12 mouse cellular contexts compared by ENCODE assay signal in the genomic region with DNA sequence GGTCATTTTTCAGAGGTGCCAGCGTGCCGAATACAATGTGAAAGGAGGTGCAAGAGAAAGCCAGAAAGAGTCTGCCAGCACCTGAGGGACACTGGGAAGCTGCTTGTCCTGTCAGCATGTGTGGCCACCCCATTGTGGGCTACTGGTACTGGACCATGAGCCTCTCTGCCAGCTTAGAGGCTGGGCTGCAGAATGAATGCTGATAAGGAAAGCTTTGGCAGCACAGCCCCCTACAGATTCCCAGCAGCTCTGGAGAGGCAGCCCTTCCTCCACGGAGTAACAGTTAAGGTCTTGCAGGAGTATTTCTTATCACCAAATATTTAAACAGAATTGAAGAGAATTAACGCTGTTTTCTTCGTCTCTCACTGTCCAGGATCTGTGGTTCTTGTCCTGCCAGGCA.
A peak's percentile ranks its signal among the peaks of the same experiment; 100 is the strongest.
DNase-seq lines count a peak whose midpoint lies in the region; ATAC-seq and TF ChIP-seq lines count a peak whose summit lies in the region.
"Had no signal": no experiment of that assay in that cellular context is flagged by ENCODE, and none has a peak within 500 bp of the region (broad histone marks: within the 10 kb centered on the region; RNA-seq: fewer than 3 reads in every experiment).

No protein-coding gene starts in this region.

- ATAC-seq in lung, embryonic 14.5 days (ENCODE audit: insufficient read depth), result peak; percentile 36; the same call in 1 of the 2 replicates
- peak; percentile 67 for ATAC-seq in midbrain, embryonic 16.5 days
- ATAC-seq in inflammation-experienced regulatory T-cells, adult 6 months, result no peak

- no peaks in the 10 kb centered on the region for H3K9me3 ChIP-seq in lung, embryonic 14.5 days (ENCODE audit: low read depth, low read length)
- no peaks in the 10 kb centered on the region for H3K9me3 ChIP-seq in midbrain, embryonic 16.5 days (replicated peaks; ENCODE audit: control insufficient read depth, low read length, poor library complexity, severe bottlenecking)
- H3K9me3 ChIP-seq: G1E had no signal

- peaks cover 19% of the 10 kb centered on the region for H3K4me1 ChIP-seq in lung, embryonic 14.5 days (ENCODE audit: insufficient read depth)
- H3K4me1 ChIP-seq in midbrain, embryonic 16.5 days (ENCODE audit: control insufficient read depth, insufficient read depth, low read length), result peaks cover 23% of the 10 kb centered on the region

- H3K36me3 ChIP-seq in lung, embryonic 14.5 days (ENCODE audit: insufficient read depth), result no peaks in the 10 kb centered on the region
- no peaks in the 10 kb centered on the region for H3K36me3 ChIP-seq in midbrain, embryonic 16.5 days (ENCODE audit: control insufficient read depth, insufficient read depth, low read length)
- H3K36me3 ChIP-seq: embryonic facial prominence, embryonic 15.5 days; G1E had no signal

- H3K9ac ChIP-seq in lung, embryonic 14.5 days, result no peak overlapping the region; the same call in 1 of the 2 replicates
- no peak overlapping the region for H3K9ac ChIP-seq in midbrain, embryonic 16.5 days (ENCODE audit: low read depth, low read length)
- H3K9ac ChIP-seq: embryonic facial prominence, embryonic 15.5 days had no signal

- H3K4me2 ChIP-seq in lung, embryonic 14.5 days, result peak overlapping the region; percentile 44
- no peak overlapping the region for H3K4me2 ChIP-seq in midbrain, embryonic 16.5 days (ENCODE audit: low read length)
- H3K4me2 ChIP-seq: embryonic facial prominence, embryonic 15.5 days had no signal

- intact Hi-C loops in left cerebral cortex, adult 2 months (cut with DNase I), result no loop called here

- 13% methylated on average over 5 of the region's 5 CpGs for WGBS in lung, embryonic 14.5 days
- WGBS in midbrain, embryonic 16.5 days, result 65% methylated on average over 5 of the region's 5 CpGs

- TF ChIP-seq CTCF in lung, embryonic 14.5 days (IDR thresholded peaks at IDR 0.05; ENCODE audit: low read depth), result no peak
- no peak for TF ChIP-seq CTCF in left cerebral cortex, adult 2 months (IDR thresholded peaks at IDR 0.05)

- DNase-seq in cerebellum, postnatal 10 days, result peak; percentile 33 to 54
- no peak for DNase-seq in cerebellum, postnatal 4 days (ENCODE audit: low spot score in 2 of 2)
- peak; percentile 60 for DNase-seq in lung, embryonic 14.5 days
- DNase-seq in lung, postnatal 10 days, result no peak
- DNase-seq in heart, postnatal 4 days, result peak; percentile 61
- DNase-seq in left cerebral cortex, adult 2 months (ENCODE audit: extremely low spot score in 1 of 2, low spot score in 2 of 2), result no peak
- DNase-seq: kidney, postnatal 14 days; lung, postnatal 14 days had no signal

- peak overlapping the region; percentile 58; the same call in 1 of the 2 replicates for H3K27ac ChIP-seq in lung, embryonic 14.5 days (ENCODE audit: low read depth)
- H3K27ac ChIP-seq in midbrain, embryonic 16.5 days (ENCODE audit: low read length), result no peak overlapping the region; the same call in 1 of the 2 replicates
- H3K27ac ChIP-seq in left cerebral cortex, adult 2 months, result no peak overlapping the region

- H3K4me3 ChIP-seq in lung, embryonic 14.5 days (ENCODE audit: low read depth, low read length), result no peak overlapping the region
- H3K4me3 ChIP-seq in midbrain, embryonic 16.5 days (ENCODE audit: low read depth, low read length), result no peak overlapping the region
- no peak overlapping the region for H3K4me3 ChIP-seq in left cerebral cortex, adult 2 months
- H3K4me3 ChIP-seq: embryonic facial prominence, embryonic 15.5 days had no signal

- no peaks in the 10 kb centered on the region for H3K27me3 ChIP-seq in lung, embryonic 14.5 days (ENCODE audit: insufficient read depth, low read length)
- H3K27me3 ChIP-seq in midbrain, embryonic 16.5 days (ENCODE audit: control insufficient read depth, insufficient read depth, low read depth, low read length), result no peaks in the 10 kb centered on the region
- H3K27me3 ChIP-seq: embryonic facial prominence, embryonic 15.5 days had no signal

Comparison
In these comparisons a context has a peak if more than half of its experiments do, and no peak if none do; other contexts are left out.
1. DNase-seq: peak in cerebellum, postnatal 10 days (2 of 2), lung, embryonic 14.5 days (single experiment) and heart, postnatal 4 days (single experiment); none in cerebellum, postnatal 4 days (0 of 2), lung, postnatal 10 days (single experiment) and left cerebral cortex, adult 2 months (0 of 2).